Mouse (Mus musculus): ENCODE measurements at regions not wholly inside any gene's neighbourhood (a gene's known extent, or its start where the extent isn't known, plus 50 kb on each side); places are given as distances from the start of the nearest gene placed in this dataset.

- TF ChIP-seq CTCF (conservative IDR thresholded peaks at IDR 0.05; ENCODE audit: insufficient read depth, insufficient read length, low read depth, low read length), result no peak
- TF ChIP-seq POLR2A (IDR thresholded peaks at IDR 0.05; ENCODE audit: low read depth, low read length), result no peak
- WGBS, result 79% methylated on average over 3 of the region's 3 CpGs
- no peak overlapping the region for H3K27ac ChIP-seq (ENCODE audit: insufficient read depth, low read depth, low read length)
- no peak for DNase-seq
- H3K4me1 ChIP-seq (ENCODE audit: control insufficient read depth, insufficient read depth, low read length), result no peaks in the 10 kb centered on the region
- H3K4me3 ChIP-seq (ENCODE audit: insufficient read depth, low read depth, low read length), result no peak overlapping the region
- H3K36me3 ChIP-seq (ENCODE audit: control insufficient read depth, insufficient read depth, low read length), result no peaks in the 10 kb centered on the region
- H3K27me3 ChIP-seq (replicated peaks; ENCODE audit: control insufficient read depth, insufficient read depth, low read length), result no peaks in the 10 kb centered on the region
These were observed 200.8 kb upstream of the Dapk1 start for GRCm38 (mm10) chr13:60400764-60401487.

- WGBS, result 95% methylated on average over 3 of the region's 3 CpGs
- Histone ChIP-seq H3K4me3 (ENCODE audit: insufficient read depth, low read depth, low read length) (no peak overlapping the region), H3K36me3 (ENCODE audit: control insufficient read depth, insufficient read depth, low read length) (no peaks in the 10 kb centered on the region), H3K4me1 (ENCODE audit: control insufficient read depth, insufficient read depth, low read length) (no peaks in the 10 kb centered on the region), H3K27me3 (replicated peaks; ENCODE audit: control insufficient read depth, insufficient read depth, low read length) (no peaks in the 10 kb centered on the region), H3K27ac (ENCODE audit: insufficient read depth, low read depth, low read length) (no peak overlapping the region)
- DNase-seq, result no peak
- TF ChIP-seq CTCF (conservative IDR thresholded peaks at IDR 0.05; ENCODE audit: insufficient read depth, insufficient read length, low read depth, low read length) (no peak), POLR2A (IDR thresholded peaks at IDR 0.05; ENCODE audit: low read depth, low read length) (no peak)
These were observed 198.3 kb upstream of the Dapk1 start for GRCm38 (mm10) chr13:60403471-60403870.

GRCm38 (mm10) chr13:60407344-60407743 lies 194.4 kb upstream of the Dapk1 start:
- WGBS, result 91% methylated on average over 4 of the region's 4 CpGs
- H3K27me3 ChIP-seq (replicated peaks; ENCODE audit: control insufficient read depth, insufficient read depth, low read length), result no peaks in the 10 kb centered on the region
- no peak for DNase-seq

GRCm38 (mm10) chr13:60409706-60410502 lies 191.8 kb upstream of the Dapk1 start:
- no peak overlapping the region for H3K4me3 ChIP-seq (ENCODE audit: insufficient read depth, low read depth, low read length)
- H3K36me3 ChIP-seq (ENCODE audit: control insufficient read depth, insufficient read depth, low read length), result no peaks in the 10 kb centered on the region
- 55% methylated on average over 14 of the region's 14 CpGs for WGBS
- H3K4me1 ChIP-seq (ENCODE audit: control insufficient read depth, insufficient read depth, low read length), result no peaks in the 10 kb centered on the region
- H3K27ac ChIP-seq (ENCODE audit: insufficient read depth, low read depth, low read length), result no peak overlapping the region
- TF ChIP-seq POLR2A (IDR thresholded peaks at IDR 0.05; ENCODE audit: low read depth, low read length), result no peak
- TF ChIP-seq CTCF (conservative IDR thresholded peaks at IDR 0.05; ENCODE audit: insufficient read depth, insufficient read length, low read depth, low read length), result no peak
- DNase-seq, result peak; percentile 19
- H3K27me3 ChIP-seq (replicated peaks; ENCODE audit: control insufficient read depth, insufficient read depth, low read length), result no peaks in the 10 kb centered on the region

More at GRCm38 (mm10) chr13:60407344-60407743, 194.4 kb upstream of the Dapk1 start:
- H3K4me3 ChIP-seq (ENCODE audit: insufficient read depth, low read depth, low read length), result no peak overlapping the region
- no peaks in the 10 kb centered on the region for H3K4me1 ChIP-seq (ENCODE audit: control insufficient read depth, insufficient read depth, low read length)
- no peak for TF ChIP-seq CTCF (conservative IDR thresholded peaks at IDR 0.05; ENCODE audit: insufficient read depth, insufficient read length, low read depth, low read length)
- no peak for TF ChIP-seq POLR2A (IDR thresholded peaks at IDR 0.05; ENCODE audit: low read depth, low read length)
- H3K27ac ChIP-seq (ENCODE audit: insufficient read depth, low read depth, low read length), result no peak overlapping the region
- H3K36me3 ChIP-seq (ENCODE audit: control insufficient read depth, insufficient read depth, low read length), result no peaks in the 10 kb centered on the region

GRCm38 (mm10) chr13:60416024-60416423 lies 185.7 kb upstream of the Dapk1 start:
- no peak for DNase-seq
- H3K27ac ChIP-seq (ENCODE audit: insufficient read depth, low read depth, low read length), result no peak overlapping the region
- H3K27me3 ChIP-seq (replicated peaks; ENCODE audit: control insufficient read depth, insufficient read depth, low read length), result no peaks in the 10 kb centered on the region
- no peak overlapping the region for H3K4me3 ChIP-seq (ENCODE audit: insufficient read depth, low read depth, low read length)
- 85% methylated on average over 1 of the region's 1 CpGs for WGBS
- TF ChIP-seq CTCF (conservative IDR thresholded peaks at IDR 0.05; ENCODE audit: insufficient read depth, insufficient read length, low read depth, low read length) (no peak), POLR2A (IDR thresholded peaks at IDR 0.05; ENCODE audit: low read depth, low read length) (no peak)
- H3K36me3 ChIP-seq (ENCODE audit: control insufficient read depth, insufficient read depth, low read length), result no peaks in the 10 kb centered on the region
- no peaks in the 10 kb centered on the region for H3K4me1 ChIP-seq (ENCODE audit: control insufficient read depth, insufficient read depth, low read length)

- WGBS, result 85% methylated on average over 8 of the region's 8 CpGs
- Histone ChIP-seq H3K36me3 (ENCODE audit: control insufficient read depth, insufficient read depth, low read length) (no peaks in the 10 kb centered on the region), H3K27ac (ENCODE audit: insufficient read depth, low read depth, low read length) (0 out of 2 replicates have a peak overlapping the region, but pooled peaks have one; percentile 39), H3K4me3 (ENCODE audit: insufficient read depth, low read depth, low read length) (no peak overlapping the region), H3K4me1 (ENCODE audit: control insufficient read depth, insufficient read depth, low read length) (no peaks in the 10 kb centered on the region), H3K27me3 (replicated peaks; ENCODE audit: control insufficient read depth, insufficient read depth, low read length) (no peaks in the 10 kb centered on the region)
- DNase-seq, result no peak
- TF ChIP-seq CTCF (conservative IDR thresholded peaks at IDR 0.05; ENCODE audit: insufficient read depth, insufficient read length, low read depth, low read length) (no peak), POLR2A (IDR thresholded peaks at IDR 0.05; ENCODE audit: low read depth, low read length) (no peak)
These were observed 184.7 kb upstream of the Dapk1 start for GRCm38 (mm10) chr13:60417015-60417414.

Data from kidney, adult 2 months (tissue).